In the genomic region with DNA sequence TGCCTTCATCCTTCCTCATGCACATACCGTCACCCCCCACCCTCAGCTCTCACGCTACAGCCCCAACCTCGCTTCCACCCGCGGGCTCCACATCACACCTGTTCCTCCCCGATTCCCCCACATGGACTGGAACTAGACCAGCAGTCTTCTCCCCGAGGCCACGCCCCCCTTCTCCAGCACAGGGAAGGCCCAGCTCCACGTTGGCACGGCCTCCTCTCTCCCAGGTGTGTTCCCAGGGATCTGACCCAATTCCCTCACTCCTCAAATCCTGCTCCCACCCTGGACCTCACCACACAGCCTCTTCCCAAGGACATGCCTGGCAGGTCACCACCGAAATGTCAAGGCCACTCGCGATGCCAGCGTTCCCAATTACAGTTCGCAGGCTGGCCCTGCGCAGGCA, we compare ENCODE assay signal across 37 mouse cellular contexts. TPM values are rescaled to one million over a fixed set of nuclear protein-coding genes. Genes with fewer than 3 reads are reported as not detected.
DNase-seq lines count a peak whose midpoint lies in the region; ATAC-seq lines count a peak whose summit lies in the region.
"Had no signal": no experiment of that assay in that cellular context is flagged by ENCODE, and none has a peak within 500 bp of the region (broad histone marks: within the 10 kb centered on the region; RNA-seq: fewer than 3 reads in every experiment).

No protein-coding gene starts in this region.

- peak; percentile 15 for DNase-seq in R1 (ENCODE audit: low read depth, low spot score)
- DNase-seq in cerebellum, adult 18-20 months: peak; percentile 64
- peak; percentile 74 for DNase-seq in cerebellum, postnatal 10 days
- DNase-seq in MN1 (ENCODE audit: low spot score): no peak
- no peak for DNase-seq in spleen, postnatal 14 days (ENCODE audit: low spot score in 2 of 2)
- no peak for DNase-seq in heart, postnatal 10 days
- DNase-seq: adrenal gland, adult 8-10 months; gastrocnemius, adult 2 months; gastrocnemius, postnatal 36 days; heart, adult 18-20 months; heart, postnatal 4 days; kidney, adult 8-10 months; kidney, postnatal 4 days; layer of hippocampus, postnatal 36 days; lung, embryonic 14.5 days; lung, postnatal 14 days; midbrain, embryonic 14.5 days; right cerebral cortex, adult 18-20 months had no signal

- H3K27ac ChIP-seq in hindbrain, embryonic 16.5 days (ENCODE audit: low read depth, low read length): no peak overlapping the region; the same call in 1 of the 2 replicates
- no peak overlapping the region for H3K27ac ChIP-seq in hindbrain, embryonic 12.5 days
- H3K27ac ChIP-seq: embryonic facial prominence, embryonic 13.5 days; forebrain, embryonic 10.5 days; forebrain, embryonic 15.5 days; gastrocnemius, adult 2 months; hindbrain, embryonic 15.5 days; intestine, embryonic 15.5 days; kidney, postnatal 0 days; liver, embryonic 15.5 days had no signal

- 0 out of 2 replicates have a peak, but pooled peaks cover 4% of the 10 kb centered on the region for H3K4me1 ChIP-seq in hindbrain, embryonic 16.5 days (ENCODE audit: control insufficient read depth, insufficient read depth, low read depth, low read length)
- H3K4me1 ChIP-seq in hindbrain, embryonic 12.5 days: peaks cover 3% of the 10 kb centered on the region; the same call in 1 of the 2 replicates
- H3K4me1 ChIP-seq: embryonic facial prominence, embryonic 13.5 days; intestine, embryonic 15.5 days; liver, embryonic 15.5 days had no signal

- H3K9me3 ChIP-seq in hindbrain, embryonic 16.5 days (ENCODE audit: control insufficient read depth, low read length): no peaks in the 10 kb centered on the region
- no peaks in the 10 kb centered on the region for H3K9me3 ChIP-seq in hindbrain, embryonic 12.5 days (replicated peaks)
- H3K9me3 ChIP-seq: embryonic facial prominence, embryonic 13.5 days; forebrain, embryonic 10.5 days; forebrain, embryonic 15.5 days; hindbrain, embryonic 15.5 days; intestine, embryonic 15.5 days; liver, embryonic 15.5 days had no signal

- WGBS in hindbrain, embryonic 16.5 days: 86% methylated on average over 16 of the region's 16 CpGs
- 85% methylated on average over 16 of the region's 16 CpGs for WGBS in hindbrain, embryonic 12.5 days

- no peak overlapping the region for H3K4me2 ChIP-seq in hindbrain, embryonic 16.5 days (ENCODE audit: low read length)
- H3K4me2 ChIP-seq in hindbrain, embryonic 12.5 days (replicated peaks): no peak overlapping the region
- H3K4me2 ChIP-seq: embryonic facial prominence, embryonic 13.5 days; forebrain, embryonic 15.5 days; heart, embryonic 11.5 days; hindbrain, embryonic 15.5 days; intestine, embryonic 15.5 days; liver, embryonic 15.5 days; lung, embryonic 14.5 days had no signal

- peak; percentile 37; the same call in 1 of the 2 replicates for ATAC-seq in hindbrain, embryonic 16.5 days
- no peak for ATAC-seq in hindbrain, embryonic 12.5 days (ENCODE audit: low FRiP score)
- ATAC-seq: activated CD4-positive, CD25-positive, alpha-beta regulatory T cell, adult 4 months; forebrain, embryonic 15.5 days; intestine, embryonic 15.5 days had no signal

- intact Hi-C loops in heart, postnatal 10 days (cut with DNase I): no loop called here

- H3K9ac ChIP-seq in hindbrain, embryonic 16.5 days (ENCODE audit: low read depth, low read length): no peak overlapping the region
- H3K9ac ChIP-seq in hindbrain, embryonic 12.5 days: no peak overlapping the region
- H3K9ac ChIP-seq: embryonic facial prominence, embryonic 13.5 days; forebrain, embryonic 15.5 days; hindbrain, embryonic 15.5 days; intestine, embryonic 15.5 days; liver, embryonic 15.5 days; lung, embryonic 14.5 days had no signal

- H3K27me3 ChIP-seq in hindbrain, embryonic 16.5 days (replicated peaks; ENCODE audit: control insufficient read depth, insufficient read depth, low read length): no peaks in the 10 kb centered on the region
- no peaks in the 10 kb centered on the region for H3K27me3 ChIP-seq in hindbrain, embryonic 12.5 days
- H3K27me3 ChIP-seq: embryonic facial prominence, embryonic 13.5 days; forebrain, embryonic 15.5 days; hindbrain, embryonic 15.5 days; intestine, embryonic 15.5 days; liver, embryonic 15.5 days had no signal

- no peaks in the 10 kb centered on the region for H3K36me3 ChIP-seq in hindbrain, embryonic 16.5 days (ENCODE audit: control insufficient read depth, insufficient read depth, low read length)
- no peaks in the 10 kb centered on the region for H3K36me3 ChIP-seq in hindbrain, embryonic 12.5 days
- H3K36me3 ChIP-seq: embryonic facial prominence, embryonic 13.5 days; forebrain, embryonic 10.5 days; forebrain, embryonic 15.5 days; hindbrain, embryonic 15.5 days; intestine, embryonic 15.5 days; liver, embryonic 15.5 days had no signal

- H3K4me3 ChIP-seq in hindbrain, embryonic 16.5 days (ENCODE audit: low read length): no peak overlapping the region
- no peak overlapping the region for H3K4me3 ChIP-seq in hindbrain, embryonic 12.5 days
- H3K4me3 ChIP-seq: embryonic facial prominence, embryonic 13.5 days; forebrain, embryonic 10.5 days; forebrain, embryonic 15.5 days; gastrocnemius, adult 2 months; hindbrain, embryonic 15.5 days; intestine, embryonic 15.5 days; liver, embryonic 15.5 days had no signal

RNA-seq across cellular contexts. Expression of gene Cacng2, which starts 23.8 kb away (rescaled TPM):
- polyA plus RNA-seq in hindbrain, embryonic 16.5 days (2015; fragmentation: Nextera tagmentation; extraction: Ambion mirVana): 15.7 TPM in 2 replicates
- polyA plus RNA-seq in hindbrain, embryonic 12.5 days (2016; fragmentation: Nextera tagmentation; extraction: Ambion mirVana): 4.2 and 4.6 TPM in 2 replicates
- total RNA-seq in heart, postnatal 10 days (2021): not detected
- total RNA-seq: common myeloid progenitor, adult 5-6 weeks; gastrocnemius, adult 2 months; gastrocnemius, postnatal 36 days; heart, adult 18-20 months; heart, postnatal 4 days; liver, adult 2 months; MEL; neutrophil, adult 5-6 weeks had no signal
- polyA plus RNA-seq: heart, embryonic 16.5 days; kidney, postnatal 0 days; limb, embryonic 11.5 days; liver, adult 2 months; liver, embryonic 15.5 days; lung, embryonic 14.5 days; spleen, adult 2 months; urinary bladder, adult 2 months had no signal

Comparison
In these comparisons a context has a peak if more than half of its experiments do, and no peak if none do; other contexts are left out.
1. DNase-seq: peak in R1 (single experiment), cerebellum, adult 18-20 months (2 of 2) and cerebellum, postnatal 10 days (2 of 2); none in MN1 (single experiment), spleen, postnatal 14 days (0 of 2) and heart, postnatal 10 days (0 of 2).